Mouse (Mus musculus) heart, embryonic 15.5 days (tissue): ENCODE measurements around the gene Rnf10. TPM values are rescaled to one million over a fixed set of nuclear protein-coding genes. Genes with fewer than 3 reads are reported as not detected.
A peak's percentile ranks its signal among the peaks of the same experiment; 100 is the strongest.

Experiments used
- ATAC-seq: fragments of 200-750 bp; cut with Nextera tagmentation; replicated peaks from 2 replicates; pipeline ENCODE4 v1.8.0; 2017; ENCODE audit warnings: low read depth, moderate TSS enrichment; ENCODE audit not compliant: insufficient number of reproducible peaks, insufficient read depth, low FRiP score
- H3K27ac ChIP-seq: fragments of 300-500 bp; sonication (generic); 2 replicates; pipeline ENCODE4 v1.5.1; 2015; ENCODE audit warnings: mild to moderate bottlenecking, inconsistent platforms
- H3K27me3 ChIP-seq: fragments of 300-500 bp; sonication (generic); 2 replicates; pipeline ENCODE4 v1.6.1; 2015; ENCODE audit warnings: inconsistent platforms
- H3K36me3 ChIP-seq: fragments of 300-500 bp; sonication (generic); 2 replicates; pipeline ENCODE4 v1.6.1; 2015; ENCODE audit warnings: mild to moderate bottlenecking, inconsistent platforms
- H3K4me1 ChIP-seq: fragments of 300-500 bp; sonication (generic); replicated peaks from 2 replicates; pipeline ENCODE4 v1.6.1; 2015; ENCODE audit warnings: inconsistent platforms
- H3K4me2 ChIP-seq: fragments of 300-500 bp; sonication (generic); 2 replicates; pipeline ENCODE4 v1.6.1; 2015; ENCODE audit warnings: inconsistent platforms, mild to moderate bottlenecking, moderate library complexity
- H3K4me3 ChIP-seq: fragments of 300-500 bp; sonication (generic); 2 replicates; pipeline ENCODE4 v1.5.1; 2015; ENCODE audit warnings: mild to moderate bottlenecking, inconsistent platforms
- H3K9ac ChIP-seq: fragments of 300-500 bp; sonication (generic); 2 replicates; pipeline ENCODE4 v1.6.1; 2015; ENCODE audit warnings: mild to moderate bottlenecking, inconsistent platforms
- H3K9me3 ChIP-seq: fragments of 300-500 bp; sonication (generic); replicated peaks from 2 replicates; pipeline ENCODE4 v1.6.1; 2016; ENCODE audit warnings: inconsistent platforms
- WGBS: fragments of 180-500 bp; shearing (Covaris S2); methylation state at CpG from one replicate; pipeline ENCODE4 v1.1.7; 2015; ENCODE audit warnings: mixed read lengths; 5-methylcytosine and 5-hydroxymethylcytosine counted together
- polyA plus RNA-seq: library from polyadenylated mRNA; unstranded; fragments of >200 nt; fragmentation: Nextera tagmentation; extraction: Ambion mirVana; gene quantifications from 2 replicates; pipeline ENCODE4 v1.2.1, GENCODE M21; 2015

Gene Rnf10
- polyA plus RNA-seq, 1 experiment from 2014 or later, result 131 TPM

- no peak overlapping the region for H3K4me2 ChIP-seq
- peaks cover 31% of the 10 kb centered on the region for H3K36me3 ChIP-seq
- no peak overlapping the region for H3K27ac ChIP-seq
- no peak for ATAC-seq
- H3K4me3 ChIP-seq, result no peak overlapping the region
- peaks cover 17% of the 10 kb centered on the region for H3K4me1 ChIP-seq
- H3K9ac ChIP-seq, result no peak overlapping the region
- no peaks in the 10 kb centered on the region for H3K9me3 ChIP-seq
- WGBS, result 83% methylated on average over 1 of the region's 1 CpGs
- H3K27me3 ChIP-seq, result no peaks in the 10 kb centered on the region
Measured at GRCm38 (mm10) chr5:115261880-115262279, 10.8 kb downstream of the Rnf10 start.

- no peak for ATAC-seq
- Histone ChIP-seq H3K9me3 (no peaks in the 10 kb centered on the region), H3K27ac (no peak overlapping the region), H3K4me1 (peaks cover 10% of the 10 kb centered on the region), H3K27me3 (no peaks in the 10 kb centered on the region), H3K4me2 (no peak overlapping the region), H3K36me3 (peaks cover 38% of the 10 kb centered on the region), H3K9ac (no peak overlapping the region), H3K4me3 (no peak overlapping the region)
- 83% methylated on average over 8 of the region's 8 CpGs for whole genome bisulfite sequencing
Measured at GRCm38 (mm10) chr5:115261141-115261540, 11.6 kb downstream of the Rnf10 start.

DNA sequence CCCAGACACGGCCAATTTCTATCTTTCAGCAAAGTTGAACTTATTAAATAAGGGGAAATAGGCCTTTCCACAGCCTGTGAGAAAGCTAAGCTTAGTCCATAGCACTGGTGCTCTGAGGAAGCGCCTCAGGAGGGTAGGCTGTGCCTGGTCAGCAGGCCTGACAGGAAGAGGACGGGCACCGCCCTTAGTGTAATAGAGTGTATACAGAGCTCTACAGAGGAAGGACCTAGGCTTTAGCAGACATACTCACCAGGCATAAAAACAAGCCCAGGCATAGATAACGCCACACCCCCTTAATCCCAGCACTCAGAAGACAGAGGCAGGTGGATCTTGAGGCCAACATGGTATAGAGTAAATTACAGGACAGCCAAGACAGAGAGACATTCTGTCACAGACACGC lies 12.3 kb downstream of the Rnf10 start:
- Histone ChIP-seq H3K4me2 (no peak overlapping the region), H3K27me3 (no peaks in the 10 kb centered on the region), H3K36me3 (peaks cover 45% of the 10 kb centered on the region), H3K9me3 (no peaks in the 10 kb centered on the region), H3K4me3 (no peak overlapping the region), H3K9ac (no peak overlapping the region), H3K27ac (no peak overlapping the region), H3K4me1 (0 out of 2 replicates have a peak, but pooled peaks cover 3% of the 10 kb centered on the region)
- WGBS, result 79% methylated on average over 6 of the region's 6 CpGs
- no peak for ATAC-seq

GRCm38 (mm10) chr5:115256909-115257546 lies 15.7 kb downstream of the Rnf10 start:
- H3K27ac ChIP-seq, result no peak overlapping the region
- no peak overlapping the region for H3K4me2 ChIP-seq
- 90% methylated on average over 10 of the region's 10 CpGs for WGBS
- H3K4me3 ChIP-seq, result no peak overlapping the region
- no peaks in the 10 kb centered on the region for H3K9me3 ChIP-seq
- no peak overlapping the region for H3K9ac ChIP-seq
- H3K36me3 ChIP-seq, result peaks cover 51% of the 10 kb centered on the region
- no peaks in the 10 kb centered on the region for H3K4me1 ChIP-seq
- no peaks in the 10 kb centered on the region for H3K27me3 ChIP-seq
- ATAC-seq, result no peak

DNA sequence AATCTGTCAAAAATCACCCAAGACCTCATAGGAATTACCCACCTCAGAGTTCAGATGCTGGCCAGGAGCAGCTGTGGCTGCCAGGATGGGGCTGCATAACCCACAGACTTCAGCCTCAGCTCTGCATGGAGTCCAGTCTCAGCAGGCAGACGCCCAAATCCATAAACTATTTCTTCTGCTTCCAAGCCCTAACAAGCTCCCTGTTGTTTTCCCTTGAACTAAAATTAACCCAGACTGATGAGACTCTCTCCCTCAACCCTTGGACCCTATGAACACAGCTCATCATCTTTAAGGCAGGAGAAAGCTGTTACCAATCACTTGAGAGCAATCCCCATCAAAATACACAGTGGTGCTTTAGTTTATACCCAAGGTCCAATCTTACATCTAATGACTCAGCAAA lies 17.2 kb downstream of the Rnf10 start:
- WGBS, result 76% methylated on average over 1 of the region's 1 CpGs
- H3K27me3 ChIP-seq, result no peaks in the 10 kb centered on the region
- no peak for ATAC-seq
- H3K4me1 ChIP-seq, result no peaks in the 10 kb centered on the region
- no peak overlapping the region for H3K4me2 ChIP-seq
- no peak overlapping the region for H3K9ac ChIP-seq
- H3K36me3 ChIP-seq, result peaks cover 64% of the 10 kb centered on the region
- H3K9me3 ChIP-seq, result no peaks in the 10 kb centered on the region
- H3K27ac ChIP-seq, result no peak overlapping the region
- no peak overlapping the region for H3K4me3 ChIP-seq

DNA sequence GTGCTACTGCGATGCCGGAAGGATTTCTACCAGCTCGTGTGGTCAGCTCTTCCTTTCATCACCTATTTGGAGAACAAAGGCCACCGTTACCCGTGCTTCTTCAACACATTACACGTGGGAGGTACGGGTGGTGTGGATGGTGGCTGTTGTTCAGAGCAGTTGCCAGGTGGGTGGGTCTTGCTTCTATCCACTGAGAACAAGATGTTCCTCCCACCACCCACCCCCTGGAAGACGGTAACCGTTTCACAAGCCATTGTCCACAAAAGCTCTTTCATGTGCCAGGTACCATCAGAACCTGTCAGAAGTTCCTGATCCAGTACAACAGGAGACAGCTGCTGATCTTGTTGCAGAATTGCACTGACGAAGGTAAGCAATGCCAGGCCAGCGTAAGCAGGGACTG lies 32.5 kb downstream of the Rnf10 start:
- no peak overlapping the region for H3K4me2 ChIP-seq
- no peak overlapping the region for H3K27ac ChIP-seq
- no peaks in the 10 kb centered on the region for H3K27me3 ChIP-seq
- ATAC-seq, result no peak
- H3K36me3 ChIP-seq, result peaks cover 53% of the 10 kb centered on the region
- H3K9me3 ChIP-seq, result no peaks in the 10 kb centered on the region
- 75% methylated on average over 11 of the region's 11 CpGs for WGBS
- H3K4me3 ChIP-seq, result no peak overlapping the region
- no peak overlapping the region for H3K9ac ChIP-seq
- H3K4me1 ChIP-seq, result peaks cover 19% of the 10 kb centered on the region

DNA sequence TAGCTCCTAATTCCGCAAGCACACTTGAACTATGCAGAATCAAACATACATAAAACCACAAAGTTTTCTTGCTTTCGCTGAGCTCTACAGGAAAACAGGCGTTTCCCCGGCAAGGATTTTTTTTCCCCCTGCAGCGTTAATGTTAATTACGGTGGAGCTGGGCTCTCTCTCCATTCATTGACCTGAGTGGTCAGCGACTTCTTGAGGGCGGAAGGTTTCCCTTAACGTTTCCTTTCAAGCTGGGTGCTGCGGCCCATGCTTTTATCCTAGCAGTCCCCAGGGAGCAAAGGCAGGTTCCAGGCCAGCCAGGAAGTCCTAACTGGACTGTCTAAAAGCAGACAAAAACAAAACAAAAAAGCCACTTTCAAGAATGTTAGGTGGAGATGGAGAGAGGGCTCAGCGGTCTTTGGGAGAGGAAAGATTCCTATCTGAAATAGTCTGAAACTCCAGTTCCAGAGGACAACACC lies 33.9 kb downstream of the Rnf10 start:
- Histone ChIP-seq H3K4me2 (peak overlapping the region; percentile 70), H3K27me3 (peaks cover 6% of the 10 kb centered on the region; the same call in 1 of the 2 replicates), H3K27ac (no peak overlapping the region), H3K4me3 (peak overlapping the region; percentile 74), H3K4me1 (peaks cover 22% of the 10 kb centered on the region), H3K36me3 (peaks cover 38% of the 10 kb centered on the region), H3K9me3 (no peaks in the 10 kb centered on the region), H3K9ac (peak overlapping the region; percentile 76; the same call in 1 of the 2 replicates)
- 9% methylated on average over 11 of the region's 11 CpGs for WGBS
- no peak for ATAC-seq

DNA sequence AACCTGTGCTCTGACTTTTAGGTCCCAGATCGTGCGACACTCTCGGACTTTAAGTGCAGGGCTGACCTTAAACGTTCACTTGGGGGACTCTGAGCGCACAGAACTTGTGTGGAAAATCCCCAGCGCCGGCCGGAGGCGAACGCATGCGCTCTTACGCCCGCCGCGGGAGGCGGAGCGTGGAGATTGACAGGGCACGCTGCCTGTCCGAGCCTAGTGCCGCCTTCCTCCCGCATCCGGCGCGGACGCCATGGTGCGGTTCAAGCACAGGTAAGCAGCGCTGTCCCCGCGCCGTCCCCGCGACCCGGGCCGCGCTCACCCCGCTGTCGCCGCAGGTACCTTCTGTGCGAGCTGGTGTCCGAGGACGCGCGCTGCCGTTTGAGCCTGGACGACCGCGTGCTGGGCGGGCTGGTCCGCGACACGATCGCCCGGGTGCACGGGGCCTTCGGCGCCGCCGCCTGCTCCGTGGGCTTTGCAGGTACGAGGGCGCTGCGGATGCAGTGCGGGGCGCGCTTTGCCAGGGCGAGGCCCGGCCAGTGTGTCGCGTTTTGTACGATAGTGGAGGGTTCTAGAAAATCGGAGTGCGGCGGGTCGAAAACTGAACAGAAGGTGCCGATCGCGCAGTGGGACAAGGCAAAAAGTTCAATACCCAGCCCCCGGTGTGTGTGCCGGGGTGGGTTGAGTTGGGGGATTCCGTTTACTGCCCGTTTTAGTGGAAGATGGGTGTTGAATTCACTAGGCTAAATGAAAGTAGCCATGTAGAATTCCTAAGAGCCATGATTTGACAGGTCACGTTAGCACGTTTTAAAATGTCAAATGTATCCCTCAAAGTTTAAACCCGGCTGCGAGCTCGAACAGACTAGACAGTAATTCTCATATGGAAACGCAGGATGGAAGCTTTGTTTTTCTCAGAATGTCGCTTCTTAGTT lies 34.6 kb downstream of the Rnf10 start:
- under 1% methylated on average over 88 of the region's 88 CpGs for WGBS
- Histone ChIP-seq H3K4me1 (peaks cover 22% of the 10 kb centered on the region), H3K4me3 (peak overlapping the region; percentile 74), H3K36me3 (peaks cover 31% of the 10 kb centered on the region), H3K27ac (peak overlapping the region; percentile 75), H3K9ac (peak overlapping the region; percentile 76), H3K4me2 (peak overlapping the region; percentile 70), H3K9me3 (no peaks in the 10 kb centered on the region), H3K27me3 (peaks cover 6% of the 10 kb centered on the region; the same call in 1 of the 2 replicates)
- ATAC-seq, result peak; percentile 84

DNA sequence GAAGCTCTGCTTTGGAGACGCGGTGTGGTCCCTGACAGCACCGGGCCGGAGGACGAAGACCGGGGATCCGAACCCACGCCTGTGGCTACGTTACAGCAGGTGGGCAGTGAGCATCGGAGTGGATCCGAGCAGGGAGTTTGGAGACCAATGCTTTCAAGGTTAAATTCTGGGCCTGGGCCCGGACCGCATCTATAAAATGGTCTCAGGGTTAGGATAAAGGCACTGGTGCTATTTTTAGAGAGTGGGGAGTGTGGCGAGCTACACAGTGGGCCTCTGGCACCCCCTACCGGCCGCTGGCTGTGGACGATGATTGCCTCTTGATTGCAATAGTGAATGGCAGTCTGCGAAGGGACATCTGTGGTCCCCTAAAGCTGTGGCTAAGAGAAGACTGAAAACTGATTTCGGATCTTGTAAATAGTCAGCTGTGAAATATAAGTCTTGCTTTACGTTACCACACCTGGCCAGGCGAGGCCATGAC lies 36.9 kb downstream of the Rnf10 start, which contains the start of gene Pop5:
Pop5 (plus strand) TSS at position 51 of the 478 bp plus-strand sequence.
- Histone ChIP-seq H3K9me3 (no peaks in the 10 kb centered on the region), H3K9ac (peak within 1 kb of the TSS; percentile 71), H3K27ac (peak within 1 kb of the TSS; percentile 26; the same call in 1 of the 2 replicates), H3K36me3 (peaks cover 9% of the 10 kb centered on the region), H3K4me2 (peak within 1 kb of the TSS; percentile 94), H3K4me1 (peaks cover 34% of the 10 kb centered on the region), H3K4me3 (peak within 1 kb of the TSS; percentile 65), H3K27me3 (peaks cover 6% of the 10 kb centered on the region; the same call in 1 of the 2 replicates)
- under 1% methylated on average over 21 of the region's 21 CpGs for WGBS
- peak; percentile 69 for ATAC-seq

DNA sequence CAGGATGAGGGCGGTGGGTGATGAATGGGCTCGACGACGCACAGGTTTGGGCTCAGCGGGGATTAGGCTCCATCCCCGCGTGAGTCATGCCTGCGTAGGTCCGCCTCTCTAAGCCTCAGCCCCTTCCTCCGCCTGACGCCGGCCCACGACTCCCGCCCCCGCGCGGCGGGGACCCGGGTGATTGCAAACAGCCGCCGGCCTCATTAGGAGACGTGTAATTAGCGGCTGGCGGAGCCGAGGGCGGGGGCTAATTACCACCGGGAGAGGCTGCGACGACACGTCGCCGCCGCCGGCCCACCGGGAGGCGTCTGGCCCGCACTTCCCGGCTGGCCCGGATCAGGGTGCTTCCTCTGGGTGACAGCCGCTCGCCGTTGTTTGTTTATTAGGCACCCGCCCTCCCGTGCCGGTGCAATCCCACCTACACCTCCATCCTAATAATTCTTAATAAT lies 37.4 kb downstream of the Rnf10 start:
- peaks cover 6% of the 10 kb centered on the region; the same call in 1 of the 2 replicates for H3K27me3 ChIP-seq
- peak; percentile 53 for ATAC-seq
- no peaks in the 10 kb centered on the region for H3K9me3 ChIP-seq
- peak overlapping the region; percentile 94 for H3K4me2 ChIP-seq
- peak overlapping the region; percentile 26; the same call in 1 of the 2 replicates for H3K27ac ChIP-seq
- H3K36me3 ChIP-seq, result peaks cover 4% of the 10 kb centered on the region
- WGBS, result under 1% methylated on average over 45 of the region's 45 CpGs
- peak overlapping the region; percentile 71 for H3K9ac ChIP-seq
- H3K4me3 ChIP-seq, result peak overlapping the region; percentile 65
- H3K4me1 ChIP-seq, result peaks cover 34% of the 10 kb centered on the region

DNA sequence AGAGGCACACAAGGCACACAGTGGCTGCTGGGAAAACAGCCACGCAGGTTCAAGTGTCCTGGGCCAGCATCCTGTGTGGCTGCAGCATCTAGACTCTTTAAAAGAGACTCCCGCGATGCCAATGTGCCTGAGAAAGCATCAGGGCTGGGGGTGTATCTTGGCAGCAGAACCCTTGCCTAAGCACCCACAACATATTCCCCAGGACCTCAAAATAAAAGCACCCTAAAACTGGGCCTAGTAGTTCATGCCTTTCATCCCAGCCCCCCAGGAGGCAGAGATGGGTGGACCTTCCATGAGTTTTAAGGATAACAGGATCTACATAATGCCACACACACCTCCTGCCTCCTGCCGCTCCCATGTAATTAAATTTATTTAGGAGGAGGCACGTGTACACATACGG lies 38.2 kb downstream of the Rnf10 start:
- Histone ChIP-seq H3K4me1 (peaks cover 34% of the 10 kb centered on the region), H3K4me2 (no peak overlapping the region), H3K9ac (no peak overlapping the region), H3K36me3 (no peaks in the 10 kb centered on the region), H3K4me3 (no peak overlapping the region), H3K27ac (no peak overlapping the region), H3K9me3 (no peaks in the 10 kb centered on the region), H3K27me3 (peaks cover 6% of the 10 kb centered on the region; the same call in 1 of the 2 replicates)
- 73% methylated on average over 6 of the region's 6 CpGs for WGBS
- no peak for ATAC-seq
